Mouse (Mus musculus) CD4-positive, CD25-positive, alpha-beta regulatory T cell, adult 2 months (primary cell): Measurements from ENCODE around the gene Fut1.

ENCODE experiments used
- DNase-seq: peaks from one replicate; pipeline ENCODE4 v3.0.0-alpha.2; 2012; ENCODE audit warnings: low read depth, low spot score

Gene Fut1

GRCm38 (mm10) chr7:45598960-45599879 lies 17.9 kb upstream of the Fut1 start:
- no peak for DNase-seq

GRCm38 (mm10) chr7:45605704-45606289 lies 11.3 kb upstream of the Fut1 start:
- DNase-seq = no peak

GRCm38 (mm10) chr7:45609511-45609910 lies 7.6 kb upstream of the Fut1 start:
- DNase-seq = no peak

GRCm38 (mm10) chr7:45616277-45616676 lies 812 bp upstream of the Fut1 start:
- no peak for DNase-seq

GRCm38 (mm10) chr7:45618316-45618715 lies 1.2 kb downstream of the Fut1 start:
- no peak for DNase-seq

- no peak for DNase-seq
These were observed 2.5 kb downstream of the Fut1 start for GRCm38 (mm10) chr7:45619592-45619991.

DNA sequence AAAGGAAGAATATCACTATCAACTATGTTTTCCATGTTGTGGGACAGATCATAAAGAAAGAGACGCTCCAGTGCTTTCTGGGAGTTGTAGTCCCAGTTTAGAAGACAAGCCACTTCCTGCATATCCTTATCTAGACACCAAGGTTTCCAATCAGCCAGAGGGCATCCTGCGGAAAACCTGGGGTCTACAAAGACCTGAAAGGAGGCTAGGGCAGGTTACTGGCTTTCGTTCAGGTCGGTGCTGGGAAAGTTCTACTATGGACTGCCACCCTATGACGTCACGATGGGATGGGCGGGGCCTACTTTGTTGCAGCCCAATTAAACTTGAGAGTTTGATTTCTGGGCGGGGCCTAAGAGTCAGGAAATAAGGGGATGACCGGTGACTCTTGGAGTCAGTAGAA lies 4.4 kb downstream of the Fut1 start, which contains the start of gene Izumo1:
Izumo1 (plus strand) TSS at position 369 of the 400 bp plus-strand sequence.
- DNase-seq = peak; percentile 51

DNA sequence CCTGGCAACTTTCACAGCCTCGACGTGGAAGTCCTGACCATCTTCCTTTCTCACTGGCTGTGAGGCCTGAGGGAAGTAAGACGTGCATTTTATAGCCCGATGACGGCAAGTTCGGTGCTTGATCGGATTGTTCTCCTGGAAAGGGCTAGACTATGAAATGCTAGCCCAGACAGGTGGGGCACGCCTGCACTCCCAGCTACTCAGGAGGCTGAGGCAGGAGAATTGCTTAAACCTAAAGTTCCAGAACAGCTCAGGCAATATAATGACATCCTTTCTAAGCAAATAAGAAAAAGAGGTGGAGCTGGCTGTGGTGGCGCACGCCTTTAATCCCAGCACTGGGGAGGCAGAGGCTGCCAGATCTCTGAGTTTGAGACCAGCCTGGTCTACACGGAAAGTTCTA lies 6.4 kb downstream of the Fut1 start:
- no peak for DNase-seq

GRCm38 (mm10) chr7:45624718-45625117 lies 7.6 kb downstream of the Fut1 start:
- DNase-seq = no peak

DNA sequence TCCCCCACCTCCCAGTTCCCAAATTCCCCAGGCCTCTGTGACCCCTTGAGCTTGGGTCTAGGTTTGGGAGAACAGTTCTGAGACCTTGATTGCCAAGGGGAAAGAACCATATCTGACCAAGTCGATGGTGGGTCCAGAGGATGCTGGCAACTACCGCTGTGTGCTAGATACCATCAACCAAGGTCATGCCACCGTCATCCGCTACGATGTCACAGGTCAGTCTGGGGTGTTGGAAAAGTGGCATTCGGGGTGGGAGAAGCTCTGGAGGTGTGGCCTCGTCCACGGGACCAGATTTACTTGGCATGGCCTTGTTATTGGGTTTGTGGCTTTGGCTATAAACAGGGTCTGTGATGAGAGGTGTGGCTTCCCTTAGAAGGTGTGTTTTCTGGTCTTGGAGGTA lies 8.4 kb downstream of the Fut1 start:
- no peak for DNase-seq

DNA sequence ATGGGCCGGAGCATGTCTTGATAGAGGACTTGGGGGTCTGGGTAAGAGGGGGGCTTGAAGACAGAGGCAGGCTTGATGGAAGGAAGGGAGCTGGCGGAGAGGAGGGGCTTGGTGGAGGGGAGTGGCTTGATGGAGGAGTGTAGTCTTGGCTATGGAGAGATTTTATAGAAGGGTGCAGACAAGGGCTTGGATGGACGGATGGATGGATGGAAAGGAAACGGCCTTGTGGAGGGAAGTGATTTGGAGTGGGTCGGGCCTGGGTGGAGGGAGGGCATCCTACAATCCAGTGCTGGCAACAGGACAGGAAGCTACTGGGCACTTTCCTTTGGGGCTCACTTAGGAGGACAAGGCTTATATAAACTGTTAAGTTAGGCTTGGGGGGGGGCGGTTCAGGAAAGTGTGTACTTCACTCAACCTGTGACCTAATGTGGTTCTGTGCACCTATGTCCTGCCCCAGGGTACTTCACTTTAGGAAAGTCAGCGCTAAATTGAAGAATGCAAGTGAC lies 9.5 kb downstream of the Fut1 start:
- no peak for DNase-seq

GRCm38 (mm10) chr7:45627261-45627660 lies 10.2 kb downstream of the Fut1 start, which contains the start of gene Rasip1:
Gene Rasip1 (plus strand): TSS chr7:45627488.
- no peak for DNase-seq

GRCm38 (mm10) chr7:45628364-45629294 lies 11.5 kb downstream of the Fut1 start:
- DNase-seq = peak; percentile 96

DNA sequence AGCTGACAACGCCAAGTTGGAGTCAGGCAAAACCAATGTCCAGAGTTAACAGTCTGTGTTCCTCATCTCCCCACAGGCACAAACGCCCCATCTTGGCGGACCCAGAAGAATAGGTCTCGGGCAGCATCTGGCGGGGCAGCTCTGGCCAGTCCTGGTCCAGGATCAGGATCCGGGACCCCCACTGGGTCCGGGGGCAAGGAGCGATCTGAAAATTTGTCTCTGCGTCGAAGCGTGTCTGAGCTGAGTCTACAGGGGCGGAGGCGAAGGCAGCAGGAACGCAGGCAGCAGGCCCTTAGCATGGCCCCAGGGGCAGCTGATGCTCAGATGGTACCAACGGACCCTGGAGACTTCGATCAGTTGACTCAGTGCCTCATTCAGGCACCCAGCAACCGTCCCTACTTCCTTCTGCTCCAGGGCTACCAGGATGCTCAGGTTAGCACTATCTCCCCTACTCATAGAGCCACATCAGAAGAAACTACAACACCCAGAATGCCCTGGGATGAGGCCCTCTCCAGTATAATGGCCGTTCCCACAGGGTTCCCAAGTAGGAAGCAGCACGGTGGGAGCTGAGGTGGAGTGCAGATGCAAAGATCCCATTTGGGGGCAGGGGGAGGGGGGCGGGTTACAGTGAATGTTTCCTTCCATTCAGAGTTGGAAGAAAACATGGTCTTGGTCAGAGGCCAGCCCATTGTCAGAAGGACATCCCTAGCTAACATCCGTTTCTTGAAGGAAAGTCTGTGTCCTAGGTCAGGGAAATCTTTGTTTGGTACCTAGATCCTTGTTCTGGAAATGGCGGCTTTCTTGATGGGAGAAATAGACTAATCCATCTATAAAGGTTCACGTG lies 13.2 kb downstream of the Fut1 start:
- no peak for DNase-seq

GRCm38 (mm10) chr7:45632499-45632898 lies 15.4 kb downstream of the Fut1 start:
- no peak for DNase-seq

GRCm38 (mm10) chr7:45634946-45635681 lies 18.0 kb downstream of the Fut1 start:
- peak; percentile 51 for DNase-seq

DNA sequence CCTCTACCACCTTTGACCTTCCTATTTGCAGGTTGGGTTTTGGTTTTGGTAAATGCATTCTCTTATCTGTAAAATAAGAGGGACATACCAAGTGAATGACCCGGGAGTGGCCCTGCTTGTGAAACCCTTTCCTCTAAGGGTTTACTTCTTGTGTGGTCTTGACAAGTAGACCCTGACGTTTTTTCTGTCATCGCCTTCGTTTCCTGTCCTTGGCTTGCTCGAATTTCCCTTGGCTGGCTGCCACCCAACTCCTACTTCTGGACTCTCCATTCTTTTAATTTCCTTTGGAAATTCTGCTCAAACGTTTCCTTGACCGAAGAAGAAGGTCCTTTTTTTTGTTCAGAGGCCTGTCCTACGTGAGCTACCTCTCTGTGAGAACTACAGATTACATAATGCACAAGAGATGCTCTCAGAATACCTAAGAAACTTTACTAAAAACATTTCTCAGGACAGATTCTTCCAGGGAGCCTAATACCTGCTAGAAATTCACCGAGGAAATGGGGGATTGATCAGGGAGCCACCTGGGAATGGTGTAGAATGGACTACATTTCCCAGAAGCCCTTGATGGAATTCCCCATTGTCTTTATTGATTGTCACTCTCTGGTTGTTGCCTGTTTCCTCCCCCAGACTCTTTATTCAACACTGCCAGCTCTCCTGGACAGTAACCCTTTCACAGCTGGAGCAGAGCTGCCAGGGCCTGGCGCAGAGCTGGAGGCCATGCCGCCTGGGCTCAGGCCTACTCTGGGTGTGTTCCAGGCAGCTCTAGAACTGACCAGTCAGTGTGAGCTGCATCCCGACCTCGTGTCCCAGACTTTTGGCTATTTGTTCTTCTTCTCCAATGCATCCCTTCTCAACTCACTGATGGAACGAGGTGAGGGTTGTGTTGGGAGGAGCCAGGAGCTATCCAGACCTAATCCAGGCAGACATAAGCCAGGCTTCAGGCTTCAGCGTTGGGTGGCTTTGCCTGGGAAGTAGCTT lies 18.9 kb downstream of the Fut1 start:
- no peak for DNase-seq

DNA sequence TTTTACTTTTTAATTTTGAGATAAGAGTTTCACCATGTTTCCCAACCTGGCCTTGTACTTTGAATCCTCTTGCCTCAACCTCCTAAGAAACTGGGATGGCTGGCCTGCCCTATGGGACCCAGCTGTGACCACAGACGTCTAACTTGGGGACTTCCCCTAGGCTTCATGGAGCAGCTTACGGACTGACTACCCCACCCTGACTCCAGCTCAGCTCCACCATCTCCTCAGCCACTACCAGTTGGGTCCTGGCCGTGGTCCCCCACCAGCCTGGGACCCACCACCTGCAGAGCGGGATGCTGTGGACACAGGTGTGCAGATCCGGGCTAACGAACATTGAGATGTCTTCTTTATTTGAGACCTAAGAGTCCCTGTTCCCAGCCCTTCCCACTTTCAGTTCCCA lies 20.6 kb downstream of the Fut1 start:
- no peak for DNase-seq
